Mouse (Mus musculus): Measurements from ENCODE around the gene Patj. TPM values are rescaled to one million over a fixed set of nuclear protein-coding genes. Genes with fewer than 3 reads are reported as not detected.
"Not testable (repeated sequence)": the region's sequence is repeated elsewhere in the genome, so short reads cannot be mapped to it uniquely, and the experiment has no call there.

Gene Patj
- total RNA-seq, 2 experiments from 2014 or later: 15.7 to 17.2 TPM

DNA sequence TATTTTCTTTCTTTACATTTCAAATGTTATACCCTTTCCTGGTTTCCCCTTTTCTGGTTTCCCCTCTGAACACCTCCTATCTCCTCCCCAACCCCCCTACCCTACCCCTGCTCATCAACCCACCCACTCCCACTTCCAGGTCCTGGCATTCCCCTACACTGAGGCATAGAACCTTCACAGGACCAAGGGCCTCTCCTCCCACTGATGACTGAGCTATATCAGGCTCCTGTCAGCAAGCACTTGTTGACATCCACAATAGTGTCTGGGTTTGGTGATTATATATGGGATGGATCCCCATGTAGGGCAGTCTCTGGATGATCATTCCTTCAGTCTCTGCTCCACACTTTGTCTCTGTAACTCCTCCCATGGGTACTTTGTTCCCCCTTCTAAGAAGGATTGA is 233.6 kb downstream of the Patj start:
- DNase-seq: not testable (repeated sequence)
- intact Hi-C loops (cut with DNase I): loop anchor here (5.0 kb wide), 1 partner anchor 82 kb away; no protein-coding TSS in a partner anchor

DNA sequence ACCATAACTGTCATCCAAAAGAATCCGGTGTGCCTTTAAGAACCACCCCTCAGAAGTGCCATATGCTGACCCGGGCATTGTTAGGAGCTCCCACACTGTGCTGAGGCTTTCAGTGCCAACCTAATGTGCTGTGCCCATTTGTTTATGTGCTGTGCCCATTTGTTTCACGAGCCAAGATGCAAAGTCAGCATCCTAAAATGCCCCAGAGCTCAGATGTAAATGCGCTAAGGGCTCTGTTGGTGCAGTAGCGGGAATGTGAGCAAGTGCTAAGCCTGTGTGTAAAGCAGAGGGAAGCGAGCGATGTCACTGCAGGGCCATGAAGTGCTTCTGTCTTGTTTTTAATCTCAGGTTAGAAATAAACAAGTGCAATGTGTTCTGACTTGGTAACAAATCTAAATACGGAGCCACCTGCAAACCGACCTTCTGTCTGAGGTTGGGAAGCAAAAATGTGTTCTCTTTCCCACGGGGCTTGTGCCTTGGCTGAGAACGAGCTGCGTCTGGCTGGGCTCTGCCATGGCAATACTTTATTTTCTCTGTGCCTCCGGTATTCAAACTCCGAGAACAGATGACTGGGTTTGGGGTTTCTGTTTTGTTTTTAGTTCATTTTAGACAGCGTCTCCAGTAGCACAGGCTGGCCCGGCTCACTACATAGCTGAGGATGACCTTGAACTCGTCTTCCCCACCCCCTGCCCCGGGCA is 239.7 kb downstream of the Patj start:
- DNase-seq: no peak
- intact Hi-C loops (cut with DNase I): no loop called here

DNA sequence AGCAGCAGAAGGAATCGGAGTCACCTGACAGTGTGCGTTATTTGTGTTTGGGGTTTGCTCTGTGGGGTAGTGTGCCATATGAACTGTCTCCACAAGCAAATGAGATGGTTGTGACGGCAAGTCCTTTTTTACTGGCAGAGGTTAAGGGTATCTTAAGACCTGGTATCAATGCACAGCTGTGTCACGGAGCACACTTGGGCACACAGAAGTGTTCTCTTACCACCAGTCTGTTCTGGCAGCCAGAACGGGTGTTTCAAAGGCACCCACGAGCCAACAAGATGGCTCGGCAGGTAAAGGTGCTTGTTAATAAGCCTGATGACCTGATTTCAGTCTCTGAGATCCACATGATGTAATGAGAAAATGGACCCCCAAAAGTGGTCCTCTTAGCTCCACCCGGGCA is 243.1 kb downstream of the Patj start:
- intact Hi-C loops (cut with DNase I): no loop called here
- no peak for DNase-seq

GRCm38 (mm10) chr4:98653650-98654049 is 258.1 kb downstream of the Patj start:
- no peak for DNase-seq
- intact Hi-C loops (cut with DNase I): no loop called here

DNA sequence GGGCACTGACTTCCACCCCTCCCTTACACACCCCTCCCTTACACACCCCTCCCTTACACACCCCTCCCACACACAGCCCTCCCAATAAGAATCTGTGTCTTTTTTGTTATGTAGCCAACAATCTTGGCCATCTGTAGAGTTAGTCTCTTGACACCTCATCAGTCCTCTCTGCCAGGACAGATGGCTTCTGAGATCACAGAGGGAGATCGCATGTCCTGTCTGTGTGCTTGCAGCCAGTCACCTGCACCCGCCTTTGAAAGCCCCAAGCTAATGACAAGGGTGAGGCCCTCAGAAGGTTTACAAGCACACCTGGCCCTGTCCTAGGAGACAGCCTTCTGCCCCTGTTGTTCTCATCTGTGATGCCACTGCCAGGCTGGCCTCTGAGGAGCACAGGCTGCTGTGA is 258.8 kb downstream of the Patj start:
- DNase-seq: no peak
- intact Hi-C loops (cut with DNase I): no loop called here

- DNase-seq: no peak
- intact Hi-C loops (cut with DNase I): no loop called here
These were observed 261.2 kb downstream of the Patj start for GRCm38 (mm10) chr4:98656759-98657158.

GRCm38 (mm10) chr4:98659032-98659431 is 263.4 kb downstream of the Patj start:
- intact Hi-C loops (cut with DNase I): no loop called here

DNA sequence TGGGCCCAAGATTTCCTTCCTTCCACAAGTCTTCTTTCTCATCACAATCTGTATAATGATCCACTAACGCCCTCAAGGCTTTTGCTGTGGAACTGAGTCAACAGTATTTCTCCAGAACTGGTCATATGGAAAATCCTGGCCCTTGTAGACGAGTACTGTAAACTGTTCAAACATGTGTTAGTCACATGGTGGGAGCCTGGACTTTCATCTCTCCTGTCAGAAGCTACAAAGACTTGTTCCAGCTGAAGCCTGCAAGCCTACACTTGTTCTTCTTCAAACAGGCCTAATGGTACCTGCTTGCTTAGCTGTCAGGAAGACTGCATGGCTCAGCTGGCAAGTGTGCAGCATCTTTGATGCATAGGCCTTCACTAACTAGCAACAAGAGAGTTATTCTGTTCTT is 264.9 kb downstream of the Patj start:
- DNase-seq: no peak
- intact Hi-C loops (cut with DNase I): no loop called here

More at GRCm38 (mm10) chr4:98659032-98659431, 263.4 kb downstream of the Patj start:
- DNase-seq: no peak

DNA sequence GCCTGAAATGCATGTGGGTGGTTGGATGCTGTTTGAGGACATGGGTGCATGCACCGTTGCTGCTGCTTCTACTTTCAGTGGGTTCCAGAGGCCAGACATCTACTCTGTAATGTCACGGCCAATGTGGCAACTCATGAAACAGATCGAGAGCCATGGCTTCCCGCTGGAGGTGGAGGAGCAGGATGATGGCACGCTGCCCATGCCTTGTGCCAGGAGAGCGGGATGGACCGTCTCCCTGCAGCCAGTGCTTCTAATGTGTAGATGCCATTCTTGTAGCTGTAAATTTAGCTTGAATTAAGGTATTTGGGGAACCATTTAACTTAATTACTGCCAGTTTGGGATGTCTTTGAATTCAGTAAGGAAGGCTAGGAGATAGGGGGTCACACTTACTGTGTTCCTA is 270.3 kb downstream of the Patj start:
- intact Hi-C loops (cut with DNase I): no loop called here
- no peak for DNase-seq

GRCm38 (mm10) chr4:98666451-98666850 is 270.9 kb downstream of the Patj start:
- DNase-seq: no peak
- intact Hi-C loops (cut with DNase I): no loop called here

DNA sequence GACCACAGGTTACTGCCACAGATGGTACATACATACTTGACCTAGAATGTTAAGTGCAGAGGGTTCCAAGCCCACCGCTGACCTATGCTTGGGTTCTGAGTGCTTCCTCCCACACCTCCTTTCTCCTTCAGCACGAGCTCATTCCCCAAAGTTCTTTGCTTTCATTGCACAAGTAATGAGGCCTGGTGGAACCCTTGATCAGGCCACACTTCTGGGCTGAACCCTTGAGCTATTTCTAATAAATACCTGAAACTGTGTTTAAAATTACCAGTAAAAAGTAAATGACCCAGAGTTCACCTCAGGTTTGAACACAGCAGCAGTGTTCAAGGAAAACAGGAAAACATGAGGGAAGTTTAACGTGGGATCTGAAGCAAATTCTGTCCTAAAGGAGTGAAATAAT is 271.4 kb downstream of the Patj start:
- DNase-seq: no peak
- intact Hi-C loops (cut with DNase I): no loop called here

DNA sequence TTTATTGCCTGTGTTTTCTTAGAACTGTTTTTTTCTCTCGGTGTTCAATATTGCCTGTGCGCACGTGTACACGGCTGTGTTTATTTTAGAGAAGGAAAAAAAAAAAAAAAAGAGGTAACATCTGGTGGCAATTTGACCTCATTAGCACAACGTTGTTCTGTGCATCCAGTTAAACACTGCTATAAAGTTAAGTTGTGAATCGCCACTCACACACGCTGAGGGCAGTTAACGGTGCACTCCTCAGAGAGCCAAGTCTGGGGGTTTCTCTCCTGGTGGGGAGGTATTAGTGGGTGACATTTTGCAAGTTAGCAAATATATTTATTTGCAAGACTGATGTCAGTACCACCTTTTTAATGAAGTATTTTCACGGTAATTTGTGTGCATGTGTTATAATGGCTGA is 281.9 kb downstream of the Patj start:
- intact Hi-C loops (cut with DNase I): no loop called here
- DNase-seq: no peak

DNA sequence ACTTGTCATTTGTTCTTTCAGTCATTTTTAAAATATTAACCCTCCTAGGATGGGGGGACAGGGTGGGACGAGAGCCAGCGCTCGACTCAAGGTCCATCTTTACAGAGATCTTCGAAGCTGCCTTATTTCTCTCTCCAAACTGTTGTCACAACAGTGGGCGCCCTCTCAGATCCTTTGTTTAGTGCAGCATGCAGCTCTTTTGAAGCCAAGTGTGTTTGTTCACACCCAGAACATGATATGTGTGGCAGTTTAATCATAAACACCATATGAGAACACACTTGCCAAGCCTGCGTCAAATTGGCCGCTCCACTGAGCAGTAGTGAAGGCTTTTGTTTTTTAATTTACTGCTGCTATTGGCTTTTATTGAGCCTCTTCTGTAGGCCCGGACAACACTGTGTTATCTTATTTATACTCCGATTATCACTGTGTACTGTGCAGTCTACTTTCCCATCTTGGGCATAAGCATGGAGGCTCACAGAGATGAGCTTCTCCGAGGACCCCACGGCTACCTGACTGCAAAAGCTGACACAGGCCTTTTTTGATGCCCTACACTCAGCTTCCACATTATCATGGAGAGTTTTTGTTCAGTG is 291.2 kb downstream of the Patj start:
- intact Hi-C loops (cut with DNase I): no loop called here
- DNase-seq: no peak

- no peak for DNase-seq
- intact Hi-C loops (cut with DNase I): no loop called here
These were observed 292.5 kb downstream of the Patj start for GRCm38 (mm10) chr4:98688116-98688515.

DNA sequence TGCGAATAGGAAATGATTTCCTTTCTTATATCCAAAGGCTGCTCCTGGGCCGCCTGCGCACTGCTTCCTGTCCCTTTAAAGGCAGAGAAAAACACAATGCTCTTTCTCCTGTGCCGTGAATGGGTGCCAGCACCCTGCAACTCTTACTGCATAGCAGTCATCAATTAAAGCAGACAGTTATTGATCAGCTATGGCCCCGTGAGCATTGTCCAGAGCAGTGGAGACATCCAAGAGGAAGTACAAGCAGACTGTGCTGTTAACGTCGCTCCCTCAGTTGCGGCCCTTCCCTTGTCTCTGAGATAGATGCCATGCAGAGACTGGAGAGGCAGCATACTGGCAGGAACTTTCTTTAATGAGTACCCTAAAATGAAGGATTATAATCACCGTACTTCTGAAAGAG is 292.9 kb downstream of the Patj start:
- DNase-seq: no peak
- intact Hi-C loops (cut with DNase I): no loop called here

DNA sequence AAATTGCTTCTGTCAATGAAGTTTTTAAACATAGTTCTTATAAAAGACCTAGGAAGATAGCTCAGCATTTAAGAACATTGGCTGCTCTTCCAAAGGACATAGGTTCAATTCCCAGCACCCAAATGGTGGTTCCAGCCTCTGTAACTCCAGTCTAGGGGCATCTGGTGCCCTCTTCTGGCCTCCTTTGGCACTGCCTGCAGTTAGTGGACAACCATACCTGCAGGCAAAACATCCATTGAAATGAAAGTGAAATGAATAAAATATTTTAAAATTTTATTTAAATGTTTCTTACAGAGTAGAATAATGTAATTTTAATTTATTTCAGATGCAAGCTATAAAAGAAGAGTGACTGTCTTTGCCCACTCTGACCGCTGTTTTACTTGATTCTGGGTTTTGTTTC is 294.4 kb downstream of the Patj start:
- intact Hi-C loops (cut with DNase I): no loop called here
- no peak for DNase-seq

- intact Hi-C loops (cut with DNase I): no loop called here
- peak in 1 of 2 experiments; percentile 6 for DNase-seq
These were observed 298.0 kb downstream of the Patj start for GRCm38 (mm10) chr4:98693465-98694185.

DNA sequence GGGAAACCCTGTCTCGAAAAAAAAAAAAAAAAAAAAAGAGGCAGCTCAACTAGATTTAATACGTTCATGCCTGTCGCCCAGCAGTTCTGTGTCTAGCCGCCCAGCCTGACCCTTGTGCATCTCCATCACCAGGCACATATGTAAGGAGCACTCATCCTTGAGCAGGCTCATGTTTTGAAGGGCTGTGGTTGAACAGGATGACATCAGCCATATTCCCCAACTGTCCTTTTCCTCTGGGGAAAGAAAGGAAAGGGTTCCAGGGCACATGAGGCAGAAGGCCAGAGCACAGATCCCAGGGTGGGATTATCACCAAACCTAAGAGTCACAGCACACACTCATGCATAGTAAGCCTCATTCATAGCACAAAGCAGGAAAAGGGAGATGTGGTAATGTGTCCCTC is 302.3 kb downstream of the Patj start:
- intact Hi-C loops (cut with DNase I): no loop called here

DNA sequence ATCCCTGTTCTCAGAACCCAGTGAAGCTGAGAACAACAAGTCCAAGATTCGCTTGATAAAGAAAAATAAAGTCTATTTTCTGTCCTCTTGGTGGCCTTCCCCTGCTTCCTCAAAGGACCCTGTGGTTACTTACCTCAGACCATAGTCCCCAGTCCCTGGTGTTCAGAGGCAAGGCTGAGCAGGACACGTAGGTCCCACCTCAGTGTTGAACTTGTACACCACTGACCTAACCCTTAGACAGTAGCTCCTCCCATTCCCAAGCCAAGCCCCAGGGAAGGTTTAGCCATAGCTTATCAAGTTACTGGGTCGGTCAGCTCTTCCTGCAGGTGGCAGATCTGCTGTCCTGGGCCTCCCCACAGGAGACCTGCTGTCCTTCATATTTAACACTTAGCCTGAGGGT is 303.3 kb downstream of the Patj start:
- intact Hi-C loops (cut with DNase I): no loop called here
- DNase-seq: no peak

More for the DNA sequence above, 302.3 kb downstream of the Patj start:
- DNase-seq: no peak

DNA sequence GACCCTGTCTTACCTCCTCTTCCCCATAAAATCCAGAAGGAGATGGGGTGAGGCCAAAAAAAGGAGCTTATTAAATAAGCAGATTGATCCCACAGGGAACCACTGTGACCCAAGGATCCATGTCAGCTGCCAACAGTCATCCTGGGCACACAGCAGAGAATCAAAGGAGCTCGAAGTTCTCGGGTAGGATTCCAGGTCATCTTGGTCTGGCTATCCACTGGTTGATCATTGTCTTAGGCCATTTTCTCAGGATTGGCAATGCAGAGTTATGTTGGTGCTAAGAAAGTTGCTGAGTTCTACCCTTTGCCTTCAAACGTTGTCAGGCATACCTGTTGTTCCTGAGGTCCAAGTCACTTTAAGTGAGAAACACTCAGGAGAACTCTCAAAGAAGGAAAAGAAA is 304.6 kb downstream of the Patj start:
- intact Hi-C loops (cut with DNase I): loop anchor here (5.0 to 10.0 kb wide), 4 partner anchors 213 to 1135 kb away; no protein-coding TSS in a partner anchor
- no peak for DNase-seq

DNA sequence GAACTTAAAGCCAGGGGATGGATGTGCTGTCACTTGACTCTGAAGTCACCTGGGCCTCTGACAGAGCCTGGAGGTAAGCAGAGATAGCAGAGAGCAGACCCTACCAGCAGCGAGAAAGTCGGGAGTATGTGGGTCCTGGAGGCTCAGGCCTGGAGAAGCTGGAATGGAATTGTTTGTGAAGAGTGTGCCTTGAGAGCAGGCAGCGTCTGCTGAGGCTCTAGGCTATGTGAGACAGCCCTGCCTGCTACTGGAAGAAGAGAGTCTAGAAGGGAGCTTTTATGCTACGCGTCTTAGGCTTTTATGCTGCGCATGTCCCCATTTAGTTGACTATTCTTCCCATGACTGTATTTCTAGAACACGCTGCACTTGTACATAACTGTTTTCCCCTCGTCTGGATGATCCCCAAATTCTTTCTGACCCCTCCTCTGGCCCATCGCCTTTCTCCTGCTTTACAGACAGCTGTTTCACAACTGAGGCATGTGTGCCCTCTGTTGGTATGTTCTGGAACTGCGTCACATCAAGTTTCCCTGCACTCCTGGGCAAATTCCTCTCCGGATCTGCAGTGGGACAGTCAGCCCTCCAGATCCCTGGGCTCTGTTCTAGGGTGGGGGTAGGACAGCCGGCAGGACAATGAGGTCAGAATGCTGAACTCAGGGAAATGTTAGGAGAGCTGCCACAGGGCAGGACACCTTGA is 306.8 kb downstream of the Patj start:
- DNase-seq: peak; percentile 79 to 87
- intact Hi-C loops (cut with DNase I): loop anchor here (1.0 to 10.0 kb wide), 5 partner anchors 157 to 1138 kb away; no protein-coding TSS in a partner anchor

Measured in heart, postnatal 10 days (tissue).